Mouse (Mus musculus): ENCODE results near the gene Hps4.

DNA sequence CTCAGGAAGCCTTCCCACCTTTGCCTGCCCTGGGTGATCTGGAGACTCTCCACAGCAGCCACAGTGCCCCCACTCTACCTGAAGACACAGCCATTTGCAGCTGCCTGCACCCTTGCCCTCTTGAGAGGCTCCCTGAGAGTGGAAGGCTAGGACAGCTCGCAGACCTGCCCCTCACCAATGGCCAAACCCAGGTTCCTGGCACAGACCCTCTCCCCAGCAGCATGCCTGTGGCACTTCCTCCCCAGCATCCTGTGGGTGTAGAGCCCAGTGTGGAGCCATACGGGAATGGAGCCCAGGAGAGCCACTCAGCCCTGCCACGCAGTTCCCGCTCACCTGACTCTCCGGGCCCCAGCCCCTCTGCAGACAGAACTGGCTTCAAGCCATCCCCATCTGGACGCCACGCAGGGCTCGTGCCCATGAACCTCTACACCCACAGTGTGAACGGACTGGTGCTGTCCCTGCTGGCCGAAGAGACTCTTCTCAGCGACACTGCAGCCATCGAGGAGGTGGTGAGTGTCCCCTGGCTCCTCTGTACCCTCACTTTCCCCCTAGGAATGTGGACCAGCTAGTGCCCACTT, 27.4 kb downstream of the Hps4 start:
- TF ChIP-seq MAFK (IDR thresholded peaks at IDR 0.05; ENCODE audit: insufficient read depth, low read depth, low read length): no peak
- no peak for TF ChIP-seq ZC3H11A (IDR thresholded peaks at IDR 0.05; ENCODE audit: borderline replicate concordance, low read depth, low read length)
- TF ChIP-seq ZNF384 (IDR thresholded peaks at IDR 0.05; ENCODE audit: low read depth, low read length): no peak

All from ES-E14 (cell line).